11 mouse cellular contexts compared by ENCODE assay signal in the genomic region with DNA sequence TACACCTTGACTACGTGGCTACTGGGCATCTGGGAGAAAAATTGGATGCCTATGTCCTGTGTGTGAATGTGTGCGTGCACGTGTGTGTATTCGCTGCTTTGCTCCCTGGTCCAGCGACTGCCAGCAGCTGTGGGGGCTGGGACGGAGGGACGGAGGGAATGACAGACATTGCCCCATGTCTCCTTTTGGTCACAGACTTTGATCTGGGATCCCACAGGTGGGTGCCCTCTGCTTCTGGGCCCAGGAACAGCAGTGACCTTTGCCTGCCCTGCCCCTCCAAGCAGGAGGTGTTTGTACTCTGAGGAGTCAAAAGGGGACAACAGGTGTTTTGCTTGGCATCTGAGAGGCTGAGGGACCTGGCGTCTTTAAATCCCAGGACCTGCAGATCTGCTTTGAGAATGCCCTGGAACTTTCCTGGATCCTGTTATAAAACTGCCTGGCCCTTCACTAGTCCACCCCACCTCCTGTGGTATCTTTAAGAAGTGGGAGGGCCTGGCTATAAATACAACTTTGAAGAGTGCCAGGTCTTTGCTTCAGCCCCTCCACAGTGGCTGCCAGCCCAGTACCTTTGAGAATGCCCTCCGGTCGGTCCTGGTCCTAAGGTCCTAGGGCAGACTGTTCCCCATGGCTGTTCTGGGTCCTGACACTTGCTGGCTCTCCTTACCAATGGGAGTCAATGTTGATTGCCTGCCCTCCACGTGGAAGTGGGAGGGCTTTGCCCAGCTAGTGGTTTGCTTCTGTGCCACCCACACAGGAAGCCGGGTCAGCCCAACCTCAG. TPM values are rescaled to one million over a fixed set of nuclear protein-coding genes. Genes with fewer than 3 reads are reported as not detected.
A peak's percentile ranks its signal among the peaks of the same experiment; 100 is the strongest.
DNase-seq lines count a peak whose midpoint lies in the region.
"Had no signal": no experiment of that assay in that cellular context is flagged by ENCODE, and none has a peak within 500 bp of the region (broad histone marks: within the 10 kb centered on the region; RNA-seq: fewer than 3 reads in every experiment).

No protein-coding gene starts in this region.

- peak; percentile 32 to 54 for DNase-seq in gastrocnemius, adult 8-10 months (ENCODE audit: low spot score in 2 of 2)
- no peak for DNase-seq in gastrocnemius, postnatal 10 days
- DNase-seq in ovary, adult 18-20 months (ENCODE audit: low spot score), result peak; percentile 63
- DNase-seq in ovary, postnatal 14 days (ENCODE audit: low spot score), result no peak
- DNase-seq in heart, postnatal 25 days (ENCODE audit: low spot score), result peak; percentile 45
- DNase-seq in layer of hippocampus, adult 9-11 months, result no peak
- DNase-seq in adrenal gland, adult 18-20 months (ENCODE audit: low spot score in 2 of 2), result no peak
- no peak for DNase-seq in left cerebral cortex, postnatal 14 days (ENCODE audit: low spot score in 2 of 2)
- DNase-seq: B cell, adult 2 months; lung, embryonic 14.5 days had no signal

- intact Hi-C loops in heart, postnatal 25 days (cut with DNase I), result no loop called here
- intact Hi-C loops in left cerebral cortex, postnatal 14 days (cut with DNase I), result no loop called here

RNA-seq across cellular contexts. Expression of gene Klhl21, which starts 4.6 kb away (rescaled TPM):
- total RNA-seq in gastrocnemius, adult 8-10 months (2022), result 100 to 1,000 TPM; 125 to 158 (median 140) TPM
- 10 to 100 TPM; 28.9 to 29.3 TPM for total RNA-seq in gastrocnemius, postnatal 10 days (2021)
- 10 to 100 TPM; 69.8 to 76.2 TPM for total RNA-seq in heart, postnatal 25 days (2021)
- 10 to 100 TPM; 18.3 to 28.2 TPM for total RNA-seq in adrenal gland, adult 18-20 months (2021)
- 10 to 100 TPM; 12.7 to 13.4 TPM for total RNA-seq in left cerebral cortex, postnatal 14 days (2021)

RNA-seq across cellular contexts. Expression of gene Zbtb48, which starts 14.2 kb away (rescaled TPM):
- 1 to 10 TPM; 2.3 to 4.8 (median 3.1) TPM for total RNA-seq in gastrocnemius, adult 8-10 months (2022)
- total RNA-seq in gastrocnemius, postnatal 10 days (2021), result 1 to 10 TPM; 3.2 to 4.7 TPM
- total RNA-seq in heart, postnatal 25 days (2021), result 1 to 10 TPM; 3.5 to 5.0 TPM
- 1 to 10 TPM; 8.3 to 8.9 TPM for total RNA-seq in adrenal gland, adult 18-20 months (2021)
- total RNA-seq in left cerebral cortex, postnatal 14 days (2021), result 10 to 100 TPM; 11.5 to 13.2 TPM

RNA-seq across cellular contexts. Expression of gene Phf13, which starts 17.2 kb away (rescaled TPM):
- 1 to 10 TPM; 3.9 to 4.8 (median 4.5) TPM for total RNA-seq in gastrocnemius, adult 8-10 months (2022)
- 1 to 10 TPM; 6.5 to 9.5 TPM for total RNA-seq in gastrocnemius, postnatal 10 days (2021)
- 1 to 10 TPM; 5.8 to 6.2 TPM for total RNA-seq in heart, postnatal 25 days (2021)
- 10 to 100 TPM; 12.4 to 13.2 TPM for total RNA-seq in adrenal gland, adult 18-20 months (2021)
- total RNA-seq in left cerebral cortex, postnatal 14 days (2021), result 10 to 100 TPM; 14.2 to 14.4 TPM

RNA-seq across cellular contexts. Expression of gene Thap3, which starts 24.4 kb away (rescaled TPM):
- 10 to 100 TPM; 30.4 to 33.6 (median 32.1) TPM for total RNA-seq in gastrocnemius, adult 8-10 months (2022)
- total RNA-seq in gastrocnemius, postnatal 10 days (2021), result 10 to 100 TPM; 34.1 to 34.4 TPM
- 10 to 100 TPM; 11.5 TPM for total RNA-seq in heart, postnatal 25 days (2021)
- total RNA-seq in adrenal gland, adult 18-20 months (2021), result 10 to 100 TPM; 18.2 to 19.9 TPM
- 10 to 100 TPM; 16.1 to 19.3 TPM for total RNA-seq in left cerebral cortex, postnatal 14 days (2021)

RNA-seq across cellular contexts. Expression of gene Tas1r1, which starts 25.1 kb away (rescaled TPM):
- total RNA-seq in gastrocnemius, adult 8-10 months (2022), result 1 to 10 TPM in 1 of 4 experiments, under 1 TPM in 3; 0.32 to 1.3 (median 0.66) TPM
- total RNA-seq in gastrocnemius, postnatal 10 days (2021), result 1 to 10 TPM; 1.1 to 1.3 TPM
- under 1 TPM in 1 of 2 experiments, not detected in 1; 0.16 TPM for total RNA-seq in heart, postnatal 25 days (2021)
- not detected for total RNA-seq in adrenal gland, adult 18-20 months (2021)
- under 1 TPM; 0.49 to 0.55 TPM for total RNA-seq in left cerebral cortex, postnatal 14 days (2021)
- total RNA-seq: neutrophil, adult 5-6 weeks had no signal

Comparison
In these comparisons a context has a peak if more than half of its experiments do, and no peak if none do; other contexts are left out.
1. DNase-seq: peak in gastrocnemius, adult 8-10 months (2 of 2), ovary, adult 18-20 months (single experiment) and heart, postnatal 25 days (single experiment); none in gastrocnemius, postnatal 10 days (single experiment), ovary, postnatal 14 days (single experiment), layer of hippocampus, adult 9-11 months (single experiment), adrenal gland, adult 18-20 months (0 of 2) and left cerebral cortex, postnatal 14 days (0 of 2).